ENCODE assay signal across 27 mouse cellular contexts in the genomic region with DNA sequence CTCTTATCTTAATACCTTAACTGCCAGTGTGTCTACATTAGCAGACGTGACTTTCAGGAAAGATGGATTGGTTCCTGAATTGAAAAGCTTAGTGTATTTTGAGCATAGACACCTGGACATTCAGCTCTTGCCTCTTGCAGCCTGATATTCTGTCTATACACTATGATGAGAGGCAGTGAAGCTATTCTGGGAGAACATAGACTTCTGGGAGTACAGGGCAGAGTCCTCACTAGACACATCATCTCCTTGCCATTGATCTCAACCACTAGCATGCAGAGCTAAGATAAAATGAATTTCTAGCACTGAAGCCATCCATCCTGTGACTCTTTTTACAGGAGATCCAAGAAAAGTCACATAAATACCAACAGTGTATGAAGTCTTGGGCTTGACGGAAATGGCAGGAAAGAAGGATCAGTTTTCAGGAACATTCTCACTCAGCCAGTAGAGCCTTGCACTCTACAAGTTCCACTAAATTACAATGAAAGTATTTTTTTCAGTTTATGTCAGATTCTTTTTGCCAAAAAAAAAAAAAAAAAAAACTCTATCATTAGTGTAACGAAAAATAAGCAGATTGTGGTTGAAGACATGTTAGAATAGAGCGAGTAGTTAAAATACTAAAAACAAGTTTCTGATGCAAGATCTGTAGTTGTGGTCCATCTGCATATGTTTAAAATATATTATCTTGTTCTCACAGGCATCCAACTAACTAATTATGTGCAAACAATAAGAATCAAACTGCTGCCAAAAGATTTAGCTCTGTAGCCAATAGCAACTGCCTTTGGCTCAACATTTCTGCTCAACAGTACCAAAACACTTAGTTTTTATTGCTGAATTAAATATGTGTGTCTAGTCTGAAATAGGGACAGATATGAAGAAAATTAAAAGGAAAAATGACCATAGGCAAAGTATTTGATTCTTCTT.
DNase-seq lines count a peak whose midpoint lies in the region; ATAC-seq and TF ChIP-seq lines count a peak whose summit lies in the region.
"Had no signal": no experiment of that assay in that cellular context is flagged by ENCODE, and none has a peak within 500 bp of the region (broad histone marks: within the 10 kb centered on the region; RNA-seq: fewer than 3 reads in every experiment).

No protein-coding gene starts in this region.

- H3K9me3 ChIP-seq in forebrain, embryonic 13.5 days (replicated peaks) = no peaks in the 10 kb centered on the region
- no peaks in the 10 kb centered on the region for H3K9me3 ChIP-seq in forebrain, embryonic 10.5 days
- no peaks in the 10 kb centered on the region for H3K9me3 ChIP-seq in limb, embryonic 14.5 days (ENCODE audit: control insufficient read depth, low read length)
- no peaks in the 10 kb centered on the region for H3K9me3 ChIP-seq in limb, embryonic 10.5 days (replicated peaks)
- H3K9me3 ChIP-seq in midbrain, embryonic 14.5 days (ENCODE audit: control insufficient read depth, low read length) = no peaks in the 10 kb centered on the region
- no peaks in the 10 kb centered on the region for H3K9me3 ChIP-seq in midbrain, embryonic 13.5 days
- H3K9me3 ChIP-seq: embryonic facial prominence, embryonic 15.5 days; heart, embryonic 10.5 days; hindbrain, embryonic 10.5 days; midbrain, embryonic 12.5 days; neural tube, embryonic 13.5 days had no signal

- 86% methylated on average over 4 of the region's 4 CpGs for WGBS in forebrain, embryonic 13.5 days
- WGBS in forebrain, embryonic 10.5 days = 93% methylated on average over 4 of the region's 4 CpGs
- 74% methylated on average over 4 of the region's 4 CpGs for WGBS in limb, embryonic 14.5 days
- WGBS in limb, embryonic 10.5 days = 88% methylated on average over 4 of the region's 4 CpGs
- 91% methylated on average over 4 of the region's 4 CpGs for WGBS in midbrain, embryonic 14.5 days
- WGBS in midbrain, embryonic 13.5 days = 88% methylated on average over 4 of the region's 4 CpGs

- TF ChIP-seq POLR2A in limb, embryonic 14.5 days (IDR thresholded peaks at IDR 0.05; ENCODE audit: borderline replicate concordance, extremely low read depth, insufficient read depth, insufficient read length) = no peak

- H3K9ac ChIP-seq in forebrain, embryonic 13.5 days = no peak overlapping the region
- H3K9ac ChIP-seq in limb, embryonic 14.5 days (ENCODE audit: low read depth, low read length, severe bottlenecking) = no peak overlapping the region
- H3K9ac ChIP-seq in midbrain, embryonic 14.5 days (replicated peaks; ENCODE audit: low read length) = no peak overlapping the region
- no peak overlapping the region for H3K9ac ChIP-seq in midbrain, embryonic 13.5 days (replicated peaks)
- H3K9ac ChIP-seq: embryonic facial prominence, embryonic 15.5 days; midbrain, embryonic 12.5 days; neural tube, embryonic 13.5 days had no signal

- no peaks in the 10 kb centered on the region for H3K4me1 ChIP-seq in forebrain, embryonic 13.5 days
- no peaks in the 10 kb centered on the region for H3K4me1 ChIP-seq in forebrain, embryonic 10.5 days
- H3K4me1 ChIP-seq in limb, embryonic 14.5 days (ENCODE audit: control insufficient read depth, insufficient read depth, low read length) = no peaks in the 10 kb centered on the region
- no peaks in the 10 kb centered on the region for H3K4me1 ChIP-seq in limb, embryonic 10.5 days
- no peaks in the 10 kb centered on the region for H3K4me1 ChIP-seq in midbrain, embryonic 14.5 days (ENCODE audit: control insufficient read depth, insufficient read depth, low read length)
- H3K4me1 ChIP-seq in midbrain, embryonic 13.5 days (replicated peaks) = no peaks in the 10 kb centered on the region
- H3K4me1 ChIP-seq: embryonic facial prominence, embryonic 15.5 days; heart, embryonic 10.5 days; hindbrain, embryonic 10.5 days; midbrain, embryonic 12.5 days; neural tube, embryonic 13.5 days had no signal

- no peak for DNase-seq in forebrain, embryonic 10.5 days (ENCODE audit: extremely low spot score, low spot score)
- peak; percentile 45 for DNase-seq in limb, embryonic 14.5 days (ENCODE audit: low spot score)
- DNase-seq in limb, embryonic 10.5 days (ENCODE audit: low spot score) = no peak
- peak; percentile 12 for DNase-seq in midbrain, embryonic 14.5 days
- peak; percentile 35 for DNase-seq in telencephalon, adult 2 months (ENCODE audit: low read depth, low spot score)
- DNase-seq in spleen, adult 12 weeks (ENCODE audit: low spot score) = no peak
- DNase-seq: adrenal gland, adult 2 months; cerebellum, adult 2 months; cerebellum, postnatal 36 days; embryo, embryonic 11 days; gastrocnemius, postnatal 10 days; kidney, postnatal 4 days; left cerebral cortex, postnatal 4 days; retina, postnatal 1 day; right cerebral cortex, postnatal 25 days; thymus, postnatal 14 days had no signal

- no peak overlapping the region for H3K4me2 ChIP-seq in forebrain, embryonic 13.5 days
- H3K4me2 ChIP-seq in limb, embryonic 14.5 days (replicated peaks; ENCODE audit: low read depth, low read length, severe bottlenecking) = no peak overlapping the region
- H3K4me2 ChIP-seq in midbrain, embryonic 14.5 days (ENCODE audit: low read length) = no peak overlapping the region
- no peak overlapping the region for H3K4me2 ChIP-seq in midbrain, embryonic 13.5 days (replicated peaks)
- H3K4me2 ChIP-seq: embryonic facial prominence, embryonic 15.5 days; midbrain, embryonic 12.5 days; neural tube, embryonic 13.5 days had no signal

- H3K36me3 ChIP-seq in forebrain, embryonic 13.5 days (ENCODE audit: poor library complexity, severe bottlenecking) = no peaks in the 10 kb centered on the region
- no peaks in the 10 kb centered on the region for H3K36me3 ChIP-seq in forebrain, embryonic 10.5 days (replicated peaks)
- no peaks in the 10 kb centered on the region for H3K36me3 ChIP-seq in limb, embryonic 14.5 days (ENCODE audit: control insufficient read depth, insufficient read depth, low read length)
- no peaks in the 10 kb centered on the region for H3K36me3 ChIP-seq in limb, embryonic 10.5 days
- H3K36me3 ChIP-seq in midbrain, embryonic 14.5 days (ENCODE audit: control insufficient read depth, insufficient read depth, low read length) = no peaks in the 10 kb centered on the region
- H3K36me3 ChIP-seq in midbrain, embryonic 13.5 days = no peaks in the 10 kb centered on the region
- H3K36me3 ChIP-seq: embryonic facial prominence, embryonic 15.5 days; heart, embryonic 10.5 days; hindbrain, embryonic 10.5 days; midbrain, embryonic 12.5 days; neural tube, embryonic 13.5 days had no signal

- H3K27ac ChIP-seq in forebrain, embryonic 13.5 days = no peak overlapping the region
- no peak overlapping the region for H3K27ac ChIP-seq in forebrain, embryonic 10.5 days
- no peak overlapping the region for H3K27ac ChIP-seq in limb, embryonic 14.5 days (replicated peaks; ENCODE audit: low read depth, low read length)
- no peak overlapping the region for H3K27ac ChIP-seq in limb, embryonic 10.5 days
- no peak overlapping the region for H3K27ac ChIP-seq in midbrain, embryonic 14.5 days (replicated peaks; ENCODE audit: low read depth, low read length)
- H3K27ac ChIP-seq in midbrain, embryonic 13.5 days = no peak overlapping the region
- H3K27ac ChIP-seq: embryonic facial prominence, embryonic 15.5 days; heart, embryonic 10.5 days; hindbrain, embryonic 10.5 days; left cerebral cortex, adult 2 months; midbrain, embryonic 12.5 days; neural tube, embryonic 13.5 days had no signal

- H3K27me3 ChIP-seq in forebrain, embryonic 13.5 days = no peaks in the 10 kb centered on the region
- H3K27me3 ChIP-seq in forebrain, embryonic 10.5 days (ENCODE audit: poor library complexity, severe bottlenecking) = no peaks in the 10 kb centered on the region
- no peaks in the 10 kb centered on the region for H3K27me3 ChIP-seq in limb, embryonic 14.5 days (ENCODE audit: control insufficient read depth, insufficient read depth, low read length)
- no peaks in the 10 kb centered on the region for H3K27me3 ChIP-seq in limb, embryonic 10.5 days (ENCODE audit: low read depth, poor library complexity, severe bottlenecking)
- no peaks in the 10 kb centered on the region for H3K27me3 ChIP-seq in midbrain, embryonic 14.5 days (ENCODE audit: control insufficient read depth, insufficient read depth, low read length)
- H3K27me3 ChIP-seq in midbrain, embryonic 13.5 days = no peaks in the 10 kb centered on the region
- H3K27me3 ChIP-seq: embryonic facial prominence, embryonic 15.5 days; midbrain, embryonic 12.5 days; neural tube, embryonic 13.5 days; Patski had no signal

- no peak overlapping the region for H3K4me3 ChIP-seq in forebrain, embryonic 13.5 days
- no peak overlapping the region for H3K4me3 ChIP-seq in forebrain, embryonic 10.5 days
- H3K4me3 ChIP-seq in limb, embryonic 14.5 days (replicated peaks; ENCODE audit: low read length) = no peak overlapping the region
- no peak overlapping the region for H3K4me3 ChIP-seq in limb, embryonic 10.5 days
- H3K4me3 ChIP-seq in midbrain, embryonic 14.5 days (replicated peaks; ENCODE audit: low read depth, low read length) = no peak overlapping the region
- no peak overlapping the region for H3K4me3 ChIP-seq in midbrain, embryonic 13.5 days (replicated peaks)
- H3K4me3 ChIP-seq: embryonic facial prominence, embryonic 15.5 days; heart, embryonic 10.5 days; hindbrain, embryonic 10.5 days; left cerebral cortex, adult 2 months; midbrain, embryonic 12.5 days; myocyte; neural tube, embryonic 13.5 days had no signal

- ATAC-seq in forebrain, embryonic 13.5 days = peak; percentile 43; the same call in 1 of the 2 replicates
- ATAC-seq in limb, embryonic 14.5 days (ENCODE audit: low FRiP score, low read depth) = no peak
- ATAC-seq in midbrain, embryonic 14.5 days (ENCODE audit: low FRiP score, low TSS enrichment) = no peak
- ATAC-seq in midbrain, embryonic 13.5 days = no peak
- ATAC-seq: intestine, postnatal 0 days; Patski had no signal

Comparison
In these comparisons a context has a peak if more than half of its experiments do, and no peak if none do; other contexts are left out.
1. DNase-seq: peak in limb, embryonic 14.5 days (single experiment), midbrain, embryonic 14.5 days (single experiment) and telencephalon, adult 2 months (single experiment); none in forebrain, embryonic 10.5 days (single experiment), limb, embryonic 10.5 days (single experiment) and spleen, adult 12 weeks (single experiment).